Mouse (Mus musculus) bone marrow, adult 2 months (tissue): ENCODE measurements around the gene Cacfd1.

Source experiments
- CTCF ChIP-seq: fragments of 200-500 bp; IDR thresholded peaks from 2 replicates; pipeline ENCODE4 v1.5.1; 2011; ENCODE audit warnings: low read length, control low read depth; ENCODE audit not compliant: control insufficient read depth, insufficient read depth
- POLR2A ChIP-seq: fragments of 200-500 bp; IDR thresholded peaks from 2 replicates; pipeline ENCODE4 v1.6.1; 2011; ENCODE audit warnings: low read depth, mild to moderate bottlenecking, control low read depth, low read length, borderline replicate concordance; ENCODE audit not compliant: control insufficient read depth

DNA sequence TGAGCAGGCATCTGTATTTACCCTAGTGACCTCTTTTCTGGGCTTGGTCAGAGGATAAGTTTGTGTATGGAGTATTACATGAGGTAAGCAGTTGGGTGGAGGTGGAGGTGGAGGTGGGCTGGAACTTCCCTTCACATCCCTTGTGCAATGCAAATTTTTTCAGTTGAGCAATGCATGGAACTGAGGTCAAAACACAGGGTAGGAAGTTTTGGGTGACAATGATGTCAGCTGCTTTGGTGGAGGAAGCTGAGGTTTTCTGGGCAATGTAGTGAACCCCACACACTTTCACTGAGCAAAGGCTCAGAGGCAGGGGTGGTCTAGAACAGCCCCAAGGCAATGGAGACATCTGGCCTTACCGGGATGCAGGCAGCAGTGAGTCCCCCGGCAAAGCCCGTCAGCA, 15.8 kb downstream of the Cacfd1 start:
- no peak for TF ChIP-seq POLR2A
- TF ChIP-seq CTCF, result no peak
